Mouse (Mus musculus): Measurements from ENCODE around the gene Bsg.

Bsg gene

DNA sequence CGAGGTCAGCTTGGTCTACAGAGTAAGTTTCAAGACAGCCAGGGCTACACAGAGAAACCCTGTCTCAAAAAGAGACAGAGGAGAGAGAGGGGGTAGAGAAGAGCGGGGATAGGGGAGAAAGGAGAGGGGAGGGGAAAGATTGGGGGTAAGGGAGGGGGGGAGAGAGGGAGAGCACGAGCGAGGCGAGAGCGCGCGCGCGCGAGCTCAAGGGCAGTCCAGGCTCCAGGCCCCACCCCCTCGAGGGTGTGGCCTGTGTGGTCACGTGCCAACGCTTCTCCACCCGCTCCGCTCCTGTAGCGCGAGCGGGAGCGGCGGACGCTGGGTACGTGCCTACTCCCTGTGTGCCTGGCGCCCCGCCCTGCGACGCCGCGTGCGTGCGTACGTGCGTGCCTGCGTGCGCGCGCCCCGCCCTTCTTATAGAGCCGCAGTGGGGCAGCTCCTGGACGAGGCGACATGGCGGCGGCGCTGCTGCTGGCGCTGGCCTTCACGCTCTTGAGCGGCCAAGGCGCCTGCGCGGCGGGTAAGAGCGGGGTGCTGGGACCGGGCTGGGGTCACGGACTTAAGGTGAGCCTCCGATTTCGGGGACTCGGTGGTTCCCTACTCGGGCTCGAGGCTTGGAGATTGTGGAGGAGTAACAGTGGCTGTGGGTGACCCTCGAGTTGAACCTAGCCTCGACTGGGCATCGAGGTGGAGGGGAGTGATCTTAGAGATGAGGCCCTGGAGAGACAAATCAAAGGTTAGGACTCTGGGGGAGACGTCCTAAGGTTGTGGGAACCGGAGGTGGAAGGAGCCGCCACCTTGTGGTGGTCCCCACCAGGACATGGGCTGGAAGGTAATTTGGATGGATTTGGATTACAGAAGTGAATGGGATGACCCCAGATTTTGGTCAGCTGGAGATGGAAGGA lies at the start of gene Bsg:
Gene Bsg, plus strand, starts transcription at position 427 of the 905 bp plus-strand sequence.
- peak; percentile 100 for DNase-seq

DNA sequence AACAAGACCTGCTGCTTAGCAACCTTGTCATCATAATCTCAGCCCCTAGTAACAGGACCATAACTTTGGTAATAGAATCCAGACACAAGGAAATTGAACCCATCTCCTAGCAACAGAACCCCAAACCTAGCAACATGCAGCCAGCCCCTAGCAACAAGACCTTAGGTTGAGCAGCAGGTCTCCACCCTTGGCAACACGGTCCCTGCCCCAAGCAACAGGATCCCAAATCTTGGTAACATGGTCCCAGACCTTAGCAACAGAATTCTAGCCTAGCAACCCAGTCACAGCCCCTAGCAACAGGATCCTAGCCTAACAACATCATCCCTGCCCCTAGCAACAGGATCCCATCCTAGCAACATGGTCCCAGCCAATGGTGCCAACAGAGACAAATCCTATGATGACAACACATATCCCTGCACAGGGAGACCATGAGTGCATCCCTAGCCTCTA lies 49.3 kb upstream of the Bsg start:
- DNase-seq: no peak

DNA sequence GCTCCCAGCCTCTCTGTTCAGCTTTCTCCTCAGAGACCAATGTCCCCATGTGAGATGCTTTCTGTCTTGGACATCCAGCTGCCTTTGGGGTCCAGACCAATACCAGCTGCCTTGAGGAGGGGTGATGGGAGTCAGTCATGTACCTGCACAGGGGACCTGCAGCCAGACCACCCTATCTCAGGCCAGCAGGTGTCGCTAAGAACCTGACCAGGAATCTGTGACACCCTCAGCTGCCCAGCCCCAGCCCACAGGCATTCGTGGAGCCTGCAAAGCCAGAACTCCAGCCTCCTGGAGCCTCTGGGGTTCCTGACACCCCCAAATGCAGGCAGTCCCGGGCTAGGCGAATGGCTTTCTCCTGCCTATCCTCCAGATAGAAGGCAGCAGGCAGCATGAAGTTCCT lies 45.5 kb upstream of the Bsg start:
- DNase-seq: peak; percentile 49

DNA sequence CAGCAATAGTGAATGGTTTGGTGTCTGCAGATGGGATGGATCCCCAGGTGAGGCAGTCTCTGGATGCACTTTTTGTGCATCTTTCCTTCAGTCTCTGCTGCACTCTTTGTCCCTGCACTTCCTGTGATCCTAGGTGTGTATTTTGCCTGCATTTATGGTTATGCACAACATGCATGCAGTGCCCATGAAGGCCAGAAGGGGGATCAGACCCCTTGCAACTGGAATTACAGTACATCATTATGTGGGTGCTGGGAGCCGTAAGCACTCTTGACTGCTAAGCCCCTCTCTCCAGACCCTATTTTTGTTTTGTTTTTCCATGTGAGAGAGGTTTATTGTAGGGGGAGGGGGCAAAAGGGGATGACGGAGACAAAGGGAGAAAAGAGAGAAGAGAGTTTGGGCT lies 44.0 kb upstream of the Bsg start:
- no peak for DNase-seq

DNA sequence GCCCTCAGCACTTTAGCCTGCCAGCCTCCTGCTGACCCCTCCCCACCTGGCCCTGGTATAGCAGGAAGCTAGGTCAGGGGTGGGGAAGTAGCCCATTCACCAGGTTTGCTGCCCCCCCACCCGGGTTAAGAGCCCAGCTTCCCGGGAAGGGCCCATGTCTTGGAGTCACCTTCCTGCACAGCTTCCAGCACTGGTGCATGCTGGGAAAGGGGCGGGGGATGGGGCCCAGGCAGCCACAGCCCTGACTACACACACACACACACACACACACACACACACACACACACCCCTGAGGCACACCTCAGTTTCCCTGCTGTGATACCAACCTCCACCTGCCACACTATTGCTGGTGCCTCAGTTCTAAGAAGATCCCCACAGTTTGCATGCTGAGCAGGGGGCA lies 42.4 kb upstream of the Bsg start:
- no peak for DNase-seq

DNA sequence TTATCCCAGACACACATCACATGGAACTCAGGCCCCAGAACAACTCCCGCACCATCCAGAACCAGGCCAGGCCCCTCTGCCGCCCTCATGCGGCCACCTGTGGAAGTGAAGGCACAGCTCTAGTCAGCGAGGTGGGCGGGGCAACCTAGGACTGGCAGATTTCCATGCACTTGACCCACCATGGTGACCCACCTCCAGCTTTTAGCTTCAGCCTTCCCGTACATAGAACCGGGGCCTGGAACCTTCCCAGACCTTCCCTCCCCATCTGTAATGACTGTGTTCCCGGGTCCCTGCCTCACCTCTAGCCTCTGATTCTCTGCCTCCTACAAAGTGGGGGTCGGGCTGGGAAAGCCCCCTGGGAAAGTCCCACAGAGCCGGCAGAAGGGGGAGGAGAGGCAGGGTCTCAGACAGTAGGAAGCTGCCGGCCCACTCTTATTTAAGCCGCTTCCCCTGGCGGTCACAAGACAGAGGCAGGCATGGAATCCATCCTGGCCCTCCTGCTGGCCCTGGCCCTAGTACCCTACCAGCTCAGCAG lies 40.1 kb upstream of the Bsg start, which contains the start of gene Madcam1:
Gene Madcam1, plus strand, starts transcription at position 429 of the 535 bp plus-strand sequence.
- peak; percentile 80 for DNase-seq

DNA sequence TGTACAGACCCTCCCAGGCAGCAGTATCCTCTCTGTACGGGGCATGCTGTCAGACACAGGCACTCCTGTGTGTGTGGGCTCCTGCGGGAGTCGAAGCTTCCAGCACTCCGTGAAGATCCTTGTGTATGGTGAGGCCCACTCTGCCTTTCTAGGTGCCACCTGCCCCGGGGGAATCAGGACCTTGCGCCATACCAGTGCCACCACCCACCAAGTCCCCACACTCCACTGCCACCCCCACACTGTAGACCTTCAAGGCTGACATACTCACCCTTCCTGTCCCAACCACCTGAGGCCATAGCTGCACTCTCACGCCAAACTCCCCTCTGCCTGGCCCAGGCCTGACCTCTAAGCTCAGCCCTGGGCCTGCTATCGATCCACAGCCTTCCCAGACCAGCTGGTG lies 39.2 kb upstream of the Bsg start:
- DNase-seq: no peak

DNA sequence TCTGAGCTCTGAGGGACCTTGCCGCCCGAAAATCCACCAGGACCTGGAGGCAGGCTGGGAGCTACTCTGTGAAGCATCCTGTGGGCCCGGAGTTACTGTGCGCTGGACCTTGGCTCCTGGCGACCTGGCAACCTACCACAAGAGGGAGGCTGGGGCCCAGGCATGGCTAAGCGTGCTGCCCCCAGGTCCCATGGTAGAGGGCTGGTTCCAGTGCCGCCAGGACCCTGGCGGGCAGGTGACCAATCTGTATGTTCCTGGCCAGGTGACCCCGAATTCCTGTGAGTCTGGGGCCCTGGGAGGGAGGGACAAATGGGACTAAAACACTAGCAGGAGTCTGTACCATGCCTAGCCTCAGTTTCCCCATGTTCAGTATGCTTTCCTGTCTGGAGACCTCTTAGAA lies 37.8 kb upstream of the Bsg start:
- DNase-seq: no peak

DNA sequence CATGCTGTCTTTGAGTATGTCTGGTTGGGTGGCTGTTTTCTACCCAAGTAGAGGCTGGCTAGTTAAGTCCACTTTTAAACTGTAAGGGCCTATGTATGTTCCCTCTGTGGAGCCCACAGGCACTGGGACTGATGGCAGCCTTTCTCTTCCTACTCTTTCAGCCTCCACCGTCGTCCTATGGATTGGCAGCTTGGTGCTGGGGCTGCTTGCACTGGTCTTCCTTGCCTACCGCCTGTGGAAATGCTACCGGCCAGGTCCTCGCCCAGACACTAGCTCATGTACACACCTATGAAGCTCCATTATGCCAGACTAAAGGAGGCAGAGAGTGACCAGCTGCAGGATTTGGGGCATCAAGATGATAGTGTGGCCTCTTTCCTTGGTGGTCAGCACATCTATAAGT lies 36.2 kb upstream of the Bsg start:
- no peak for DNase-seq

DNA sequence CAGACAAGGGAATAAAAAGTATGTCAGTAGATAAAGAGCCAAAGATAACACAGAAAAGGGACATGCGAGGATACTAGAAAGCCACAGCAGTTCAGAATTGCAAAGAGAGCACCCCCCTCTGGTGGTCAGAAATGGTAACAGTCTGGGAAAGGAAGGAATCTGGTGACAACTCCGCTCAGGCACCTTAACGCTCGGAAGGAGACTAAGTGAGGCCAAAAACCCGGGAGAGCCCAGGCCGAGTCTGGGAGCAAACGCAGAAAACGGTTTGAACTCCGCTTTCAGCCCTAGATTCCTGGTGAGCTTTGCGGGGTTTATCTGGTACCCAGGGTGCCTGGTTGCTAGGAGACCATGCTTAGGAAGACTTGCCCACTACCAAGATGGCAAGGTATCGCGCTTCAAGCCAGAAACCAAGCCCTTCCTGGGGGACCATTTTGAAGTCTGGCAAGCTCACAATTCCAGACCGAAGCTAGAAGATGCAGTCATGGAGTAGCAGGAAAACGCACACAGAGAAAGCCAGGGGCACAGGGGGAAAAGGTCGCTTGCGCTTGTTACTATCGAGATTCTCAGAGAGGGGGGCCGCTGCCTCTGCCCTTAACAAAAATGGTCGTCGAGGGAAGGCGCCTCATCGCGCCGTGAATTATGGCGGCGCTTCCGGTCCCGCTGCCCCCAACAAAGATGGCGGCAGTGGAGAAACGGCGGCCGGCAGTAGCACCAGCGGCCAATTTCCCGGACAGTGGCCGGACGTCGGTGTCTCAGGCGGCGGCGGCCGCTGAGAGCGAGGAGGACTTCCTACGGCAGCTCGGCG lies 35.3 kb upstream of the Bsg start, which contains the start of gene Tpgs1:
Gene Tpgs1, plus strand, starts transcription at position 599 of the 805 bp plus-strand sequence.
- DNase-seq: peak; percentile 85

DNA sequence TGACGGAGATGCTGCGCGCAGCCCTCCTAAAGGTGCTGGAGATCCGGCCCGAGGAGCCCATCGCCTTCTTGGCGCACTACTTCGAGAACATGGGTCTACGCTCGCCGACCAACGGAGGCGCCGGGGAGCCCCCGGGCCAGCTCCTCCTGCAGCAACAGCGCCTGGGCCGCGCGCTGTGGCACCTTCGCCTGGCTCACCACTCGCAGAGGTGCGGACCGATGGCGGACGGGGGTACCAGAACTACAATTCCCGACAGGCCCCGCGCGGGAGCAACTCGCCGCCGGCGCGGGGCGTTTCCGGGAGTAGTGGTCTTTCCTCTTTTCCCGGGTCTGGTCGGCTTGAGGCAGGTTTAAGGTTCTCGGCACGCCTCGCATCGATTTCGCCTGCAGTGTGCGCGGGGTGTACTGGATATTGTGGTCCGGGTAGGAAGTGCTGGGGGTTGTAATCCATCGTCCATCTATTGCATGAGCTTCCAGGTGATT lies 34.7 kb upstream of the Bsg start:
- DNase-seq: peak; percentile 77

DNA sequence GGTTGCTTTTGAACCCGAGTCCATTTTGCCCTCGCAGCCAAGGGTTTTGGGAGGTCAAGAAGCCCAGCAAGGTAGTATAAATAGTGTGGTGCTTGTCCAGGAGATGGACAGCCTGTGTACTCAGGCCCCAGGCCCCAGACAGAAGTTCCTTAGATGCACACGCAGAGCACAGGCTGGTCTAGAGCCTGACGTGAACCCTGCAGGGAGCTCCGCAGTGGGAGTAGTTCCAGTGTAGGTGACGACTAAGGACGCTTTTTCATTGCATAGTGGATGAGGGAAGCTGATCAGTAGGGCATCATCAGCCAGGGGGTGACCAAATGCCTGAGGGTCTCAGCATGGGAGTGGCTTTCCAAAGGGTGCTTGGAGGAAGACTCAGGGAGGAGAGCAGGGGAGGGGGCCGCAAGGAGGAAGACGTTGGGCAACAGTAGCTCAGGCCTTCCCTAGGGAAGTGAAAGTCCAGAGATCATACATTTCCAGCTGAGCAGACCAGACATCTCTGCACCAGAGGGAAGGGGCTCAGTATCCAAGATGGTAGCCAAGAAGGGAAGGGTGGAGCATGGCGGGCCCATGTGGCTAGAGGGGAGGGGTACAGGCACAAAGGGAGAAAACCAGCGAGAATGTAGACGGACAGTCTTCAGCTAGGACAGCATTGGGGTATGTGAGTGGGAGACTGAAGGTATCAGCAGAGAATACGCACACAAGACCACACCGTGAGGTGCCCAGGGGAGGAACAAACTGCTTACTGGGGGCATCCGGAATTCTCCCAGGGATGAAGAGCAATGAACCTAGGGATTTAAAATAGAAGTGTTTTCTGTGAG lies 34.0 kb upstream of the Bsg start:
- DNase-seq: no peak

DNA sequence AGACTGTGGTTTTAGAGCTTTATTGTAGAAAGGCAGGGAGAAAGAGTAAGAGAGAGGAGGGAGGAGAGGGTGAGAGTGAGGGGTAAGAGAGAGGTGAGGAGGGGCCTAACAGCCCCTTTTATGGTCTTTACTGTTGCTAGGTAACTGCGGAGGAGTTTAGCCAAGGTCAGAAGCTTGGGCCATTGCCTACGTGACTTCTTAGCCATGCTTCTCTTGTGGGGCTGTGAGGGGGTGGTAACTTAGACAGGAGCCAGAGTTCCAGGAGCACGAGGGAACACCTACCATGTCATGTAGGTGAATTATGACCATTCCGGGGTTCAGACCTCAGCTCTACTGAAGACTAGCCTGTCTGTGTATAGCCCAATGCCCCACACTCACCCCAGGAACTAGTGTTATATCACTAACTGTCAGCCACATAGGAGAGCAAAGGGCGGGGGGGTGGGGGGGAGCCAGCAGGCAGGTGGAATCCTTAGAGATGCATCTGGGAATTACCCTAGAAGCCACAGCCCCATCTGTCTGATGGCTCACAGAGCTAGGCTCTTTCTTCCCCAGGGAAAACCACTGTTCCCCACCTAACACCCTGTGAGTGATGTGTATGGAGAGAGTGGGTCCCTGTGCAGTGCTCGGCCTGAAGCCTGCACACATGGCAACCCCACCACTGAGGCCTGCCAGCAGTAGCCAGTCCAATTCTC lies 32.7 kb upstream of the Bsg start:
- DNase-seq: no peak

DNA sequence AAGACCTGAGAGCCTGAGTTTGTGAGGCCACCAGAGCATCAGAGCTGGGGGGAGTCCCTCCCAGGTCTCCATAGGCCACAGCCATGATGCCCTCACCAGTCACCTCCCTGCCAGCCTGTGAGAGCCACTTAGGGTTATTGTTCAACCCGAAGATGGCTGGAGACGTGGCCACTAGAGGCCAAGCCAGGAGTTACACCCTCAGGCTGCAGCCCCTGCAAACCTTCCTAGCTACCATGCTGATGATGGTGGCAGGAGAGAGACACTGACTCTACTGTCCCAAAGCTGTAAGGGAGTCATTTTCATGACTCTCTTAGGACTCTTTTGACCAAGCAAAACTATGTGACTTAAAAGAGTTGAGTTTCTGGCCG lies 32.2 kb upstream of the Bsg start:
- DNase-seq: no peak

DNA sequence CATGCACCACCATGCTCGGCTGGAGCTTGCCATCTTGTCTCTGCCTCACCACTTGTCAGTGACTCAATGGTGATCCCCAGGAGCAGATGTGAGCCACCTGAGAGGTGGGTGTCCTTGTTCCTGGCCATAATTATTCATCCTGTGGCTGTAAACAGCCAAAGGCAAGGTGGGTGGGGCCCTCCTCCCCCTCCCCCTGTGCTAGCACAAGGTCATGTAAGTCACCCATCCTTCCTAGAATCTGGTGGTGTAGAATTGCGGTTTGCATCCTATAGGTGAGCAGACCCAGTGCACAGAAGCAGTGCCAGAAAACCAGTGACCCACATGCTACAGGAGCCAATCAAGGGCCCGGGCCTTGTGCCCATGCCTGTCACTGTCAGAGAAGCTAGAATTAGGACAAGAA lies 31.2 kb upstream of the Bsg start:
- no peak for DNase-seq

DNA sequence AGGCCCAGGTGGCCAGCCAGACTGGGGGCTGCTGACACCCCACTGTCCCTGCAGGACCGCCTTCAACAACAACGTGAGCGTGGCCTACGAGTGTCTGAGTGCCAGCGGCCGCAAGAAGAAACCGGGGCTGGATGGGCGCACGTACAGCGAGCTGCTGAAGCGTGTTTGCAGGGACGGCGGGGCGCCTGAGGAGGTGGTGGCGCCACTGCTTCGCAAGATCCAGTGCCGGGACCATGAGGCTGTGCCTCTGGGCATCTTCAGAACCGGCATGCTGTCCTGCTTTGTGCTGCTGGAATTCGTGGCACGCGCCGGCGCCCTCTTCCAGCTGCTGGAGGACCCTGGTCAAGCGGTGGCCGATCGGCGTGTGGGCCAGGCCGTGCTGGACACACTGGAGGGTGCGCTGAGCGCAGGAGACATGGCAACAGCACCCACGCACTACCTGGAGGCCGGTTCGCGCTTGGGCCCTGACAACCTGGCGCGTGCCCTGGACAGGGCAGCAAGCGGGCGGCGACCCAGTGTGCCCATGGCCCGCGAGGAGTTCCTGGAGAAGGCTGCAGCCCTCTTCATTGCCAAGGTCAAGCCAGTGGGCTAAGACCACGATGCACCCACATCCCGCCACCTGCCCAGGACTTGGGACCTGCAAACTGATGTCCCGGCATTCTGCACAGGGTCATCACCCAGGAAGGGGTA lies 28.8 kb upstream of the Bsg start:
- DNase-seq: no peak

DNA sequence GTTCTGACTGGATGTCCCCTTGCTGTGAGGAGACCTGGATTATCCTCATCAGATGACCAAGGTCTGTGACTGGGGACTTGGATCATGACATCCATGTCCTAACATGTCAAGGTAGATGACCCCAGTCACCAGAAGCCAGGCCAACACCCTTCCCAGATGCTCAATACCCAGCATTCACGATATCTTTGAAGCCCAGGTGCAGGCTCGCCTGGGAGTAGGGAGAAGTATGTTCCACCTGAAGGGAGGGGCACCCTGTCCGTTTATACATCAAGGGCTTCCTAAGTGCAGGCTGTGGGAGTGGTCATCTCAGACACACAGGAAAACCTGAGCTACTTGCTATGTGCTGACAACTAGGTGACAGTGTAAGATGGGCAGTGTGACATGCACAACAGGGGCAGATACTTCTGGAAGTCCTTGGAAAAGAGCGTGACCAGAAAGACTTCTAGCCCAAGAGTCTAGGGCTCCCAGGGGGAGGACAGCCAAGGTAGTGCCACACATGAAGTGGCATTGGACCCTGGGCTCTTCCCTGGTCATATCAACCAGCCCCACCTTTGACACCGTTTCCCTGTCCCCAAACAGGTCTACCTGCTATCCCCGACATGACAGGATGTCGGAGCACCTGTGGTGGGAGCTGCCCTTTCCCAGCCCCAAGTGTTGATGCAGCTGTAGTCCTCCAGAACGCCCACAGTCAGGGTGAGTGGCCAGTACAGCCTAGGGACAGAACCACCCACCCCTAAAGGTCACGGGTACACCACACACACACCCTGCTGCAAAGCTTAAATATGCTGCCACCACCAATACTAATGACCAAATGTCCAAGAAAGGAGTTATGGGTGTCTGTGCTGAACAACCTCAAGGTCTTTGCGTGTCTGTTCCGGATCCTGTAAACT lies 23.4 kb upstream of the Bsg start:
- DNase-seq: no peak

DNA sequence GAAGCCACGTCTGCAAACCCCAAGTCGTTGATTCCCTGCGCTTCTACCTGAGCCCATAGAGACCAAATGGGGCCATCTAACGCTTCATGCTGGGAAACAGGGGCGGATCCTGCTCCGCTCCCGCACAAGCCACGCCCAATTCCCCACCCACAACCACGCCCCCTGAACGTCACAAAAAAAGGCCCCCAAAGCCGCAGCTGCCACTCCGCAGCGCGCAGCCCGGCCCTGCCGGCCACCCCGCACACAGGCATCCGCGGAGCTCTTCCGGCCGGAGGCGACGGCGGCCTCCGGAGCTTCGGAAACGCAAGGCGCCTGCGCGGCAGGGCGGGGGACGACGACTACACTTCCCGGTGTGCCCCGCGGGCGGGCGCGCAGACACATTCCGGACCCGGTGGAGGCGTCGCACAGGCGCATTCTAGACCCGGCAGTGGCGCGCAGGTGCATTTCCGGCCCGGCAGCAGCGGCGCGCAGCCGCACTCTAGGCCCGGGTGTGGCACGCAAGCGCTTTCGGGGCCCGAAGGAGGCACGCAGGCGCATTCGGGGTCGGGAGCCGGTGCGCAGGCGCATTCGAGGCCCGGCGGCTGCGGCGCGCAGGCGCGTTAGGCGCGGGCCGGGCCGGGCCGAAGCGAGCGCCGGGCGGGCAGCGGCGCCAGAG lies 22.6 kb upstream of the Bsg start, which contains the start of gene Cdc34:
Gene Cdc34, plus strand, starts transcription at position 605 of the 655 bp plus-strand sequence.
- DNase-seq: peak; percentile 98

DNA sequence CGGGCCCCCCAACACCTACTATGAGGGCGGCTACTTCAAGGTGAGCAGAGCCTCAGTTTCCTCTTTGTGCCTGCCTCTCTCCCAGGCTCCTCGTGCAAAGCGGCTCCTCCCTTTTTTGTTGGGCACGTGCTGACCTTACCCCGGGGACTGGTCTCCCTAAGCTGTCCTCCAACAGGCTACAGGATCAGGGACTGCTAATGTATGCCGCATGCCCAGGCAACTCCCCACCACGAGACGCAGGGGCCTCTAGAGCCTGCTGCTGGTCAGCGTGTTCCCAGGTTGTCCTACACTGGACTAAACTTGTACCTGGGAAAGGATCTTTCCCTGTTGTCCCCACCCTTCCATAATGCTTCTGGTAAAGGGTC lies 21.8 kb upstream of the Bsg start:
- DNase-seq: no peak
